Mouse (Mus musculus): ENCODE measurements at regions not wholly inside any gene's neighbourhood (a gene's known extent, or its start where the extent isn't known, plus 50 kb on each side); places are given as distances from the start of the nearest gene placed in this dataset.

GRCm38 (mm10) chr1:35814751-35815150 is 253.4 kb upstream of the Hs6st1 start:
- no peak for TF ChIP-seq POLR2A (IDR thresholded peaks at IDR 0.05; ENCODE audit: low read depth, low read length)
- no peak for TF ChIP-seq CTCF (IDR thresholded peaks at IDR 0.05; ENCODE audit: extremely low read depth, insufficient read depth, insufficient read length, insufficient replicate concordance)
